Mouse (Mus musculus): ENCODE results near the gene Gm17662. TPM values are rescaled to one million over a fixed set of nuclear protein-coding genes. Genes with fewer than 3 reads are reported as not detected.

The Gm17662 gene
- polyA plus RNA-seq (2012; rRNA removed) = not detected in 2 replicates

- WGBS = 73% methylated on average over 1 of the region's 1 CpGs
- no peak for DNase-seq (ENCODE audit: low read depth, low spot score)
These were observed at the start of gene Gm17662 for GRCm38 (mm10) chr4:104857029-104857428. Gm17662 (plus strand) TSS chr4:104857329.

- no peak for DNase-seq (ENCODE audit: low read depth, low spot score)
- 70% methylated on average over 10 of the region's 10 CpGs for WGBS
These were observed 46.3 kb upstream of the Gm17662 start for GRCm38 (mm10) chr4:104810710-104811286.

- DNase-seq (ENCODE audit: low read depth, low spot score) = no peak
- WGBS = 51% methylated on average over 2 of the region's 2 CpGs
These were observed 43.5 kb upstream of the Gm17662 start for GRCm38 (mm10) chr4:104813617-104814016.

- DNase-seq (ENCODE audit: low read depth, low spot score) = no peak
- WGBS = 75% methylated on average over 4 of the region's 4 CpGs
These were observed 40.5 kb upstream of the Gm17662 start for GRCm38 (mm10) chr4:104816519-104817232.

GRCm38 (mm10) chr4:104817509-104817908, 39.6 kb upstream of the Gm17662 start:
- 67% methylated on average over 2 of the region's 2 CpGs for WGBS
- no peak for DNase-seq (ENCODE audit: low read depth, low spot score)

GRCm38 (mm10) chr4:104818986-104819385, 38.1 kb upstream of the Gm17662 start:
- DNase-seq (ENCODE audit: low read depth, low spot score) = no peak
- WGBS = 61% methylated on average over 4 of the region's 4 CpGs

- no peak for DNase-seq (ENCODE audit: low read depth, low spot score)
- 65% methylated on average over 4 of the region's 4 CpGs for WGBS
These were observed 37.2 kb upstream of the Gm17662 start for GRCm38 (mm10) chr4:104819891-104820290.

GRCm38 (mm10) chr4:104823597-104824101, 33.5 kb upstream of the Gm17662 start:
- WGBS = 39% methylated on average over 4 of the region's 4 CpGs
- DNase-seq (ENCODE audit: low read depth, low spot score) = no peak

- WGBS = 34% methylated on average over 7 of the region's 7 CpGs
- no peak for DNase-seq (ENCODE audit: low read depth, low spot score)
These were observed 32.6 kb upstream of the Gm17662 start for GRCm38 (mm10) chr4:104824381-104825077.

- DNase-seq (ENCODE audit: low read depth, low spot score) = no peak
- 59% methylated on average over 5 of the region's 5 CpGs for WGBS
These were observed 28.2 kb upstream of the Gm17662 start for GRCm38 (mm10) chr4:104828939-104829338.

- no peak for DNase-seq (ENCODE audit: low read depth, low spot score)
- WGBS = 70% methylated on average over 5 of the region's 5 CpGs
These were observed 22.0 kb upstream of the Gm17662 start for GRCm38 (mm10) chr4:104835096-104835495.

GRCm38 (mm10) chr4:104838342-104838741, 18.8 kb upstream of the Gm17662 start:
- DNase-seq (ENCODE audit: low read depth, low spot score) = no peak
- 38% methylated on average over 2 of the region's 2 CpGs for WGBS

GRCm38 (mm10) chr4:104842204-104842603, 14.9 kb upstream of the Gm17662 start:
- WGBS = 40% methylated on average over 5 of the region's 5 CpGs
- DNase-seq (ENCODE audit: low read depth, low spot score) = no peak

GRCm38 (mm10) chr4:104843546-104843945, 13.6 kb upstream of the Gm17662 start:
- no peak for DNase-seq (ENCODE audit: low read depth, low spot score)
- WGBS = 67% methylated on average over 4 of the region's 4 CpGs

GRCm38 (mm10) chr4:104855216-104855615, 1.9 kb upstream of the Gm17662 start:
- 74% methylated on average over 2 of the region's 2 CpGs for WGBS
- DNase-seq (ENCODE audit: low read depth, low spot score) = no peak

- 48% methylated on average over 4 of the region's 4 CpGs for WGBS
- no peak for DNase-seq (ENCODE audit: low read depth, low spot score)
These were observed 694 bp downstream of the Gm17662 start for GRCm38 (mm10) chr4:104857823-104858222.

- DNase-seq (ENCODE audit: low read depth, low spot score) = no peak
- WGBS = 71% methylated on average over 8 of the region's 8 CpGs
These were observed 4.1 kb downstream of the Gm17662 start for GRCm38 (mm10) chr4:104861241-104861640.

GRCm38 (mm10) chr4:104864397-104864796, 7.3 kb downstream of the Gm17662 start:
- WGBS = 73% methylated on average over 1 of the region's 1 CpGs
- DNase-seq (ENCODE audit: low read depth, low spot score) = no peak

GRCm38 (mm10) chr4:104869581-104869980, 12.5 kb downstream of the Gm17662 start:
- DNase-seq (ENCODE audit: low read depth, low spot score) = no peak

GRCm38 (mm10) chr4:104870196-104870595, 13.1 kb downstream of the Gm17662 start:
- WGBS = 83% methylated on average over 5 of the region's 5 CpGs
- DNase-seq (ENCODE audit: low read depth, low spot score) = no peak

- 74% methylated on average over 4 of the region's 4 CpGs for WGBS
- no peak for DNase-seq (ENCODE audit: low read depth, low spot score)
These were observed 18.7 kb downstream of the Gm17662 start for GRCm38 (mm10) chr4:104875832-104876231.
